Mouse (Mus musculus): ENCODE data around the gene Atf6. TPM values are rescaled to one million over a fixed set of nuclear protein-coding genes. Genes with fewer than 3 reads are reported as not detected.

The Atf6 gene
- polyA plus RNA-seq, 1 experiment from 2014 or later, result 9.8 TPM

DNA sequence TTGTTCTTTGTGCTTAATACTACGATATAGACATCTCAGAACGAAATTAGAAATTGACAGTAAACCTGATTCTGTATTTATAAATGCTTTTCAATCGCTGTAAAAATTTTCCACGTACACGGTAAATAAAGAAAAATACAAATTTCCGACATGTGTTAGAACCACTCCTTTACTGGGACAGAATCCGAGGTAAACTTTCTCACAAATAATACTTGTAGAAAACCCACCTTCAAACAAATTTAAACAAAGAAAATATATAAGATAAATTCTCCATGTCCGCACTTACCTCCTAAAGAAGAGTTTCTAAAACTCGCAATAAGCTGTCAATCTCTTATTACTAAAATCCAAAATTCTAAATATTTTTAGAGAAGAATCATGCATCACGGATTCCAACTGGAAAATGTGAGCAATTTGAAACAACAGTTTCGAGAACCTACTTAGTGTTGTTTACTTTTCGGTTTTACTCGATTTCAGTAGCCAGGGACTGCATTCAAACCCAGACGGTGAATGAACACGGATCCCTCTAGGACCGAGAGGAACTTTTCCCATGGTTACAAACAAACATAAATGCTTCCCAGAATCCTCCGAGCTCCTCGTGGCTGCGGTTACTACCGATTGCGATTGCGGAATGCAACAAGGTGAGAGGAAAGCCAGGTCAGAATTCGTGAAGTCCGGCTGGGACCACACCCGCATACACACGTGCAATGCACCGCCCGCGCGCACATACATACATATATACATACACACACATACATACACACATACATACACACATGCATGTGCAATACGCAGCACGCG, 735 bp upstream of the Atf6 start:
- H3K27me3 ChIP-seq (ENCODE audit: control insufficient read depth, insufficient read depth, low read length), result no peaks in the 10 kb centered on the region
- peak; percentile 82 for ATAC-seq (replicated peaks; ENCODE audit: low FRiP score)
- peak; percentile 81 for DNase-seq (ENCODE audit: low spot score)
- H3K9me3 ChIP-seq (ENCODE audit: control insufficient read depth, low read length), result no peaks in the 10 kb centered on the region
- whole genome bisulfite sequencing, result under 1% methylated on average over 33 of the region's 33 CpGs
- peak overlapping the region; percentile 60 for H3K9ac ChIP-seq (ENCODE audit: low read length)
- no peak overlapping the region for H3K27ac ChIP-seq (ENCODE audit: low read depth, low read length)
- H3K4me1 ChIP-seq (replicated peaks; ENCODE audit: control insufficient read depth, insufficient read depth, low read length), result no peaks in the 10 kb centered on the region
- H3K36me3 ChIP-seq (ENCODE audit: control insufficient read depth, insufficient read depth, low read length), result no peaks in the 10 kb centered on the region
- peak overlapping the region; percentile 84 for H3K4me3 ChIP-seq (ENCODE audit: low read depth, low read length)
- peak overlapping the region; percentile 76 for H3K4me2 ChIP-seq (ENCODE audit: low read depth, low read length, severe bottlenecking)

DNA sequence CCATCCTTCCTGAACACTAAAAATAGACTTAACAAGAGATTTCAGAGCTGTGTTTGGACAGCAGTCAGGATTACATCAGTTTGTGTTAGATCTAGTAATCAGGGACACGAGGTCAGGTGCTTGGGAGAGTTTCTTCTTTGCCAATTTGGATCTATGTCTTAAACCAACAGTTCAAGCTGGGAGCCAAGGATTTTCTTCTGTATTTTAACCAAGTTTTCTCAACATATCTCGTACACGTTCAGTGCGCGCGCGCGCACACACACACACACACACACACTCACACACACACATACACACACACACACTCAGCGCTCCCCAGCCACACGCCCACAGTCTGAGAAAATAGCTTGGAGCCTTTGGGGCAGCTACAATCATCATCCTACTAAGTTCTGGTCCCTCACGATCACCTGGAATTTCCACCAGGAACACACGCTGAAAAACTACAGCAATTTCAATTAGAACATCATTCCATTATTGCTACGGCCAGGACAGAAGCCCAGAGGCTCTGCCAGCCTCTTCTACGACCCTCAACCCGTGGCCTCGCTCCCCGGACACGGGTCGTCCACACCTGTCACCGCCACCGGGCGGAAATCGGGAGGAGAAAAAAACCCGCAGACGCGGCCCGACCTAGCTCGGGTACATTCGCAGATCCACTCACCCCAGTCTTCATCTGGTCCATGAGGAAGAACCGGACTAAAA, 430 bp downstream of the Atf6 start:
- Histone ChIP-seq H3K4me3 (ENCODE audit: low read depth, low read length) (peak overlapping the region; percentile 84), H3K36me3 (ENCODE audit: control insufficient read depth, insufficient read depth, low read length) (no peaks in the 10 kb centered on the region), H3K27me3 (ENCODE audit: control insufficient read depth, insufficient read depth, low read length) (no peaks in the 10 kb centered on the region), H3K4me2 (ENCODE audit: low read depth, low read length, severe bottlenecking) (peak overlapping the region; percentile 76), H3K4me1 (replicated peaks; ENCODE audit: control insufficient read depth, insufficient read depth, low read length) (no peaks in the 10 kb centered on the region), H3K27ac (ENCODE audit: low read depth, low read length) (0 out of 2 replicates have a peak overlapping the region, but pooled peaks have one; percentile 18), H3K9me3 (ENCODE audit: control insufficient read depth, low read length) (no peaks in the 10 kb centered on the region), H3K9ac (ENCODE audit: low read length) (peak overlapping the region; percentile 75)
- DNase-seq (ENCODE audit: low spot score), result no peak
- peak; percentile 57 for ATAC-seq (replicated peaks; ENCODE audit: low FRiP score)
- 3% methylated on average over 30 of the region's 30 CpGs for WGBS

DNA sequence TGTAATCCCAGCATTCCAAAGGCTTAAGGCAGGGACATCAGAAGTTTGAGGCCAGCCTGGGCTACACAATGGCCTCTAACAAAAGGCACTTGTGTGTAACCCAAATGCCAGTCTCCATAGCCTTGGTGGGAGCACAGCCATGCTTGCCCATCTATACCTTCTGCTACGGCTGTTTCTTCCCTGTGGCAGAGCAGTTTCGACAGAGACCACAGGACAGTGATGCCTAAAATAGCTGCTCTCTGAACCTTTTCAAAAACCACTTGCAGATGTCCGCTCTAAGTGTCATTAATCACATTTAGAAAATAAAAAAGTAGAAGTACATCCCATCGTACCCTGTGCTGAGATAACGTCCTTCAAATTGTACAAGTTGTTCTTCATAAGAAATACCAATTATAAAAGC, 2.2 kb downstream of the Atf6 start:
- Histone ChIP-seq H3K27me3 (ENCODE audit: control insufficient read depth, insufficient read depth, low read length) (no peaks in the 10 kb centered on the region), H3K4me2 (ENCODE audit: low read depth, low read length, severe bottlenecking) (no peak overlapping the region), H3K36me3 (ENCODE audit: control insufficient read depth, insufficient read depth, low read length) (no peaks in the 10 kb centered on the region), H3K9ac (ENCODE audit: low read length) (no peak overlapping the region), H3K27ac (ENCODE audit: low read depth, low read length) (no peak overlapping the region), H3K4me1 (replicated peaks; ENCODE audit: control insufficient read depth, insufficient read depth, low read length) (no peaks in the 10 kb centered on the region), H3K9me3 (ENCODE audit: control insufficient read depth, low read length) (no peaks in the 10 kb centered on the region), H3K4me3 (ENCODE audit: low read depth, low read length) (no peak overlapping the region)
- WGBS, result 88% methylated on average over 5 of the region's 5 CpGs
- DNase-seq (ENCODE audit: low spot score) (no peak), ATAC-seq (replicated peaks; ENCODE audit: low FRiP score) (no peak)

DNA sequence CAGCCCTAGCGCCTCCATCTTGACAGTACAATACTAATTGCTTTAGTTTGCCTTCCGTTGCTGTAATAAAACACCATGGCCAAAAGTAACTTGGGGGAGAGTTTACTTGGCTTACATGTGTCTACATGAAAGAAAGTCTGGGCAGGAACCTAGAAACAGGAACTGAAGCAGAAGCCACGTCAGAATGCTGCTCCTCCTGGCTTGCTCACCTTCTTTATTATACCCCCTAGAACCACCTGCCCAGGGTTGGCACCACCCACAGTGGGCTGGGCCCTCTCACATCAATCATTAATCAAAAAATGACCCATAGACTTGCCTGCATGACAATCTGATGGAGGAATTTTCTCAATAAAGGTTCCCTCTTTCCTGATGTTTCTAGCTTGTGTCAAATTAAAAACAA, 2.8 kb downstream of the Atf6 start:
- no peak for DNase-seq (ENCODE audit: low spot score)
- H3K36me3 ChIP-seq (ENCODE audit: control insufficient read depth, insufficient read depth, low read length), result no peaks in the 10 kb centered on the region
- H3K27ac ChIP-seq (ENCODE audit: low read depth, low read length), result no peak overlapping the region
- H3K4me3 ChIP-seq (ENCODE audit: low read depth, low read length), result no peak overlapping the region
- H3K9me3 ChIP-seq (ENCODE audit: control insufficient read depth, low read length), result no peaks in the 10 kb centered on the region
- H3K9ac ChIP-seq (ENCODE audit: low read length), result no peak overlapping the region
- H3K4me1 ChIP-seq (replicated peaks; ENCODE audit: control insufficient read depth, insufficient read depth, low read length), result no peaks in the 10 kb centered on the region
- no peaks in the 10 kb centered on the region for H3K27me3 ChIP-seq (ENCODE audit: control insufficient read depth, insufficient read depth, low read length)
- WGBS, result 87% methylated on average over 3 of the region's 3 CpGs
- H3K4me2 ChIP-seq (ENCODE audit: low read depth, low read length, severe bottlenecking), result no peak overlapping the region
- no peak for ATAC-seq (replicated peaks; ENCODE audit: low FRiP score)

DNA sequence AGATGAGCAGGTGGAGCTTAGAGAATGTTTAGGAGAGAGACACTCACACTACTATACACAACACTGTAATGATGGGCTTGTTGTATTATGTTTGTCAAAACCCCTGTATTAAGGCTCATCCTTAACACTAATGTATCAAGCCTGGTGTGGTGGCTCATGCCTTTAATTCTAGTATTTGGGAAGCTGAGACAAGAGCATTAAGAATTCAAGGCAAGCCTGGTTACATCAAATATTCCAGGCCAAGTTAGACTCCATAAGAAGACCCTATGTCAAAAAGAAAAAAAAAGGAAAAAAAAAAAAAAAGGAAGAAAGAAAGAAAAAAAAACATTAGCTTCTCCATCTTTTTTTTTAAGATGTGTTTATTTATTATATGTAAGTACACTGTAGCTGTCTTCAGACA, 3.3 kb downstream of the Atf6 start:
- no peak for ATAC-seq (replicated peaks; ENCODE audit: low FRiP score)
- Histone ChIP-seq H3K27me3 (ENCODE audit: control insufficient read depth, insufficient read depth, low read length) (no peaks in the 10 kb centered on the region), H3K9me3 (ENCODE audit: control insufficient read depth, low read length) (no peaks in the 10 kb centered on the region), H3K4me3 (ENCODE audit: low read depth, low read length) (no peak overlapping the region), H3K9ac (ENCODE audit: low read length) (no peak overlapping the region), H3K36me3 (ENCODE audit: control insufficient read depth, insufficient read depth, low read length) (no peaks in the 10 kb centered on the region), H3K4me2 (ENCODE audit: low read depth, low read length, severe bottlenecking) (no peak overlapping the region), H3K27ac (ENCODE audit: low read depth, low read length) (no peak overlapping the region), H3K4me1 (replicated peaks; ENCODE audit: control insufficient read depth, insufficient read depth, low read length) (no peaks in the 10 kb centered on the region)
- no peak for DNase-seq (ENCODE audit: low spot score)

DNA sequence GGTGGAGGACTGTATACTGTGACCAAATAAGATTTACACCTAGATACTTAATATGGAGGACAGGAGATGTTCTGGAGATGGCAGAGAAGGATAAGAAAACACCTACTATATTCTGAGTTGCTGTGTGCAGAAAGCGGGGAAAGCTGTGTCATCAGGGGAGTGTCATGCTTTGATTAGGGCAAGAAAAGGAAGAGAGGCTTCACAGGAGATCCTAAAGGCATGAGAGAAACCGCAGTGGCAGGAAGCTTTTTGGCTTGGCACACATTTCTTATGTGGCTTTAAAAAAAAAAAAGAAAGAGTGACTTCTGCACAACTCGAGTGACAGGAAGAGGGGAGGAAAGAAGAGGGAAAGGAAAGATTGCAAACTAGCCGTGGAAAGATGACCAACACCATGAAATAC, 4.5 kb downstream of the Atf6 start:
- Histone ChIP-seq H3K9ac (ENCODE audit: low read length) (no peak overlapping the region), H3K4me2 (ENCODE audit: low read depth, low read length, severe bottlenecking) (no peak overlapping the region), H3K36me3 (ENCODE audit: control insufficient read depth, insufficient read depth, low read length) (no peaks in the 10 kb centered on the region), H3K27ac (ENCODE audit: low read depth, low read length) (no peak overlapping the region), H3K9me3 (ENCODE audit: control insufficient read depth, low read length) (no peaks in the 10 kb centered on the region), H3K4me3 (ENCODE audit: low read depth, low read length) (no peak overlapping the region), H3K4me1 (replicated peaks; ENCODE audit: control insufficient read depth, insufficient read depth, low read length) (no peaks in the 10 kb centered on the region), H3K27me3 (ENCODE audit: control insufficient read depth, insufficient read depth, low read length) (no peaks in the 10 kb centered on the region)
- no peak for ATAC-seq (replicated peaks; ENCODE audit: low FRiP score)
- no peak for DNase-seq (ENCODE audit: low spot score)
- WGBS, result 79% methylated on average over 4 of the region's 4 CpGs

DNA sequence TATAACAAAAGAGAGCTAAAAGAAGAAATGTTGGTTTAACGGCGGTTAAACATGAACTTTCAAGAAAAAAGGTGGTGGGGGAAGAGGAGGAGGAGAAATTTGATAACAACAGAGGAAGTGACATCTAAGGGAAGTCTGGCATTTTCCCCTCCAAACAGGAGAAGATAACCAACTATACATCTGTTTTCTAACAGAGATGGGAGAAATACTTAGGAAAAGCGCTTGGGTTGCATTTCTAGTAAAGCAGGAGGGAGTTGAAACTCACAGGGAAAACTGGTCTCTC, 5.2 kb downstream of the Atf6 start:
- no peak for DNase-seq (ENCODE audit: low spot score)
- no peak for ATAC-seq (replicated peaks; ENCODE audit: low FRiP score)
- H3K36me3 ChIP-seq (ENCODE audit: control insufficient read depth, insufficient read depth, low read length), result no peaks in the 10 kb centered on the region
- no peaks in the 10 kb centered on the region for H3K27me3 ChIP-seq (ENCODE audit: control insufficient read depth, insufficient read depth, low read length)
- H3K9ac ChIP-seq (ENCODE audit: low read length), result no peak overlapping the region
- no peaks in the 10 kb centered on the region for H3K9me3 ChIP-seq (ENCODE audit: control insufficient read depth, low read length)
- no peak overlapping the region for H3K4me2 ChIP-seq (ENCODE audit: low read depth, low read length, severe bottlenecking)
- H3K4me1 ChIP-seq (replicated peaks; ENCODE audit: control insufficient read depth, insufficient read depth, low read length), result no peaks in the 10 kb centered on the region
- WGBS, result 77% methylated on average over 3 of the region's 3 CpGs
- H3K27ac ChIP-seq (ENCODE audit: low read depth, low read length), result no peak overlapping the region
- H3K4me3 ChIP-seq (ENCODE audit: low read depth, low read length), result no peak overlapping the region

DNA sequence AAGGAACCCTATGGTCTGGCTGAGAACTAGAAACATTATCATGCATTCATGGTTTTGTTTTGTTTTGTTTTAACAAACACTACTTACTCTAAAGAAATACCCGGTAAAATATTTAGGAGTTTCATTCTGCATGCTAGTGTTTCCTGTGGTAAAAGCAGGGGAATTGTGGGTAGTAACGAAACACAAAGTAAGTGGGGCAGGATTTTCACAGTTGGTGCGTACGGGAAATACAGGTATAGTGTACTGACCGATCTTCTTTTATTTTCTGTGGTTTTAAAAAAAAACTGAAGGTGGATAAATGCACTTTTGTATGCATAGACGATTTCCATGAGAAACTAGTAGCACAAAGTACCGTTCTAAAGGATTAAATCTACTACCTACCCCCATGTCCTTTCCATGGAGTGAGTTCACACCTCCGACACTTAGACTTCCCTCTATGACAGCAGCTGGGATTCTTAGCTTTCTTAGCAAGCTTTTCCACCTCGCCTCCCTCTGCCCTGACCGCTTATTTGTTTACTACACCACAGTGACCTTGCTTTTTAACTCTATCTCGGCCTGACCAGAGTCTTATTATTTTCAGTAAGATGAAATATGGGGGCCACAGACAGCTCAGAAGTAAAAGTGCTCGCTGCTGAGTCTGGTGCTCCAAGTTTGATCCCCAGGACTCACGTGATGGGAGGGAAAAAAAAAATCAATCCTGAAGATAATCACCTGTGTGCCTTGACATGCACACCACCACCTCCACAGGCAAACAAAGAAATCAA, 5.7 kb downstream of the Atf6 start:
- WGBS, result 85% methylated on average over 13 of the region's 13 CpGs

More for the DNA sequence above, 5.7 kb downstream of the Atf6 start:
- Histone ChIP-seq H3K4me1 (replicated peaks; ENCODE audit: control insufficient read depth, insufficient read depth, low read length) (no peaks in the 10 kb centered on the region), H3K9ac (ENCODE audit: low read length) (no peak overlapping the region), H3K4me3 (ENCODE audit: low read depth, low read length) (no peak overlapping the region), H3K36me3 (ENCODE audit: control insufficient read depth, insufficient read depth, low read length) (no peaks in the 10 kb centered on the region), H3K27ac (ENCODE audit: low read depth, low read length) (no peak overlapping the region), H3K9me3 (ENCODE audit: control insufficient read depth, low read length) (no peaks in the 10 kb centered on the region), H3K4me2 (ENCODE audit: low read depth, low read length, severe bottlenecking) (no peak overlapping the region), H3K27me3 (ENCODE audit: control insufficient read depth, insufficient read depth, low read length) (no peaks in the 10 kb centered on the region)
- no peak for DNase-seq (ENCODE audit: low spot score)
- ATAC-seq (replicated peaks; ENCODE audit: low FRiP score), result no peak
